Mouse (Mus musculus): ENCODE measurements at regions not wholly inside any gene's neighbourhood (a gene's known extent, or its start where the extent isn't known, plus 50 kb on each side); places are given as distances from the start of the nearest gene placed in this dataset.

GRCm38 (mm10) chr1:91611281-91611680, 70.9 kb downstream of the Asb1 start:
- no peak for DNase-seq (ENCODE audit: low spot score in 2 of 2)

DNA sequence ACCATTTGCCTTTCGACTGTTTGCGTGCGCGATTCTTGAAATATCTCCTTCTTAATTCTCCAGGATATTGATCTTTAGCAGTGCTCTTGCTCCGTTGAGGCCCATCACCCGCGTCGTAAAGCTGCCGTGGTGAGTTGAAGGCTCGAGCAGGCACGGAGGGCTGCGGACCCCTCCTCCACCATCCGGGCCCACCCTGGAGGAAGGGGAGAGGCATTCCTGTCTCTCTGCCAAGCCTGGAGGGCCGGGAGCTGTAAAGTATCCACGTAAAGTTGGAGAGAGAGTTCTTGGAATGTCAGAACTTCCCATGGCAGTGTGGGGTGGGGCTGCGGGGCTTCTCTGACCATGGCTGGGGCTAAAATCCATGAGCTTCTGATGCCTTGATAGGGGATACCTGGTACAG, 71.3 kb downstream of the Asb1 start:
- DNase-seq (ENCODE audit: low spot score in 2 of 2) = no peak

DNA sequence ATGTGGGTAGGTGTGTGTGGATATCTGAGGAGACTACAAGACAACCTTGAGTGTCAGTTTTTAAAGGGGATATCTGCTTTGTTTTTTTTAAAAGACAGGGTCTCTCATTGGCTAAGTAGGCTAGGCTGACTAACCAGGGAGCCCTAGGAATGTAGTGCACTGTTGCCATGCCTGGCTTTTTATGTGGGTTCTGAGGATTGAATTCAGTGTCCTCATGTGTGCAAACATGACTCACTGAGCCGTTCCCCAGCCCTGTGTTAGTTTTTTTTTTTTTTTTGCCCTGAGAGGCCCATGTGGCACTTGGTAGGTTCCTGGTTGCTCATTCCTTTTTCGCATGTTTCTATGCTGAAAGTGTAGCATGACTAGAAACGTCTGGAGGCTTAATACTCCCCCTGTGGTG, 72.6 kb downstream of the Asb1 start:
- DNase-seq (ENCODE audit: low spot score in 2 of 2) = no peak

- no peak for DNase-seq (ENCODE audit: low spot score in 2 of 2)
These were observed 75.1 kb downstream of the Asb1 start for GRCm38 (mm10) chr1:91615396-91615795.

DNA sequence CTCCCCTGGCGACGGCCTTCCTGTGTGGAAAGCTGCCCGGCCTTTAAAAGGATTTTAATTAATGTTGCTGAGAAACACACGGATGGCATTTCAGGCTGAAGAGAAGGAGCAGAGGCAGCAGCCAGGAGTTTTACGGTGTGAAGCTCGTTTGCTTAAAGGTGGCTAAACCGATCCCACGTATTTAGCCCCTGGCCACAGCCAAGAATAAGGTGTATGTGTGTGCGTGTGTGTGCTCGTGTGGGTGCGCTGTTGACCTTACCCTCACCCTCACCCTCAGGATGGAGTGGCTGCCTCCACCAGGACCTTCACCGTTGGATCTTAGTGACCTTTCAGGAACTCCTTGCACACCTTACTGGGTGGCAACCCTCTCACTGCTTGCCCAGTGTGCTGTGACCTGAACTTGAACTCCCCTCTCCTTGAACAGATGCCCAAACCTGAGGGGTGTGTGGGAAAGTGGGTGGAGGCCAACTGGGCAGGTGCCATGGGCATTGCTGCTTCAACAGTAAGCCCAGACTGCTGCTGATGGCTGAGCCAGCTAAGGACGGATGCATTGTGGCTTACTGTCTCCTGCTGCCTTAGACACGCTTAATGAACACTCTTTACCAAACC, 78.3 kb downstream of the Asb1 start:
- no peak for DNase-seq (ENCODE audit: low spot score in 2 of 2)

DNA sequence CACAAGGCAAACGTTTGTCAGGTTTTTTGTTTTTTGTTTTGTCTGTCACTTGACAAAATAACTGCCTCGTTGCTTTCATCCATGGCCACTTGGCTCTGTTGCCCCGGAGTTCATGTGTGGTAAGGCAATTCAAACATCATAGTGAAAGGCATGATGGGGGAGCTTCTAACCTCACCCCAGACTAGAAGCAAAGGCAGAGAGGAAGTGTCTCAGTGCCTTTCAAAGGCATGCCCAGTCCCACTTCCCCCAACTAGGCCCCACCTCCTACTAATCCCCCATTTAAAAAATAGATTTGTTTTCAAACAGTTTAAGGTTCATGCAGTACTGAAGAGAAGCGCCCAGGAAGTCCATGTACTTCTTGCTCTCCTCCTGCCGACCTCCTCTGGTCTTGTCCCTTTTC, 80.8 kb downstream of the Asb1 start:
- no peak for DNase-seq (ENCODE audit: low spot score in 2 of 2)

DNA sequence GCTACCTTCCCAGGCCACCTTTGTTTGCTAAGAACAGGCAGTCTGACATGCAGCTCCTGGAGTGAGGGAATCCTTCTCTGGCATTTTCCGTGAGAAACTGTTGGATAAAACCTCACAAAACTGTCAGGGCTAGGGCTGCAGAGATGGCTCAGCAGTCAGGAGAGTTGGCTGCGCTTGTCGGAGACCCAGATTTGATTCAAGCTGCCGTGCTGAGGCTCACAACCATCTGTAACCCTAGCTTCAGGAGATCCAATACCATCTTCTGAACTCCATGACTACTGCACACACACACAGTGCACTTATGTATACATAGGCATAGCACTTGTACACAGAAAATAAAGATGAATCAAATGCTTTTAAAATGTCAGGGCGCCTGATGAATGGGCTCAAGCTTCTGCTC, 82.5 kb downstream of the Asb1 start:
- DNase-seq (ENCODE audit: low spot score in 2 of 2) = no peak

DNA sequence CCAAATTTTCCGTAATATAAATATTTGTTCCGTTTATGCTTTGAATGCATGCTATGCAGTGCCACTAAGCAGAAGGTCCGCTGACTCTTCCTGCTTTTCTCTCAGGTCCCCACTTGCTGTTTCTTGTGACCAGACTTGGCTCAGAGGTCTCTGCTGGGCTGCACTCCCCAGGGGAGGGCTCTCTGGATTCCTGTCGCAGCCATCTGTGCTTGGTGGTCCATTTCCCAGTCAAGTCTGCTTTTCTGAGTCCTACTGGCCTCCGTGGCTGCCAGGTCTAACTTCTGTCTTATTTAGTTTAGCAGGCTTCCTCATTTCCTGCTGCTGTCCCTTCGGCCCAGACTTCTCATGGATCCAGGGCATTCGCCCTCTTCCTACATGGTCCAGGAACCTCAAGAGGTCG, 83.7 kb downstream of the Asb1 start:
- DNase-seq (ENCODE audit: low spot score in 2 of 2) = no peak

DNA sequence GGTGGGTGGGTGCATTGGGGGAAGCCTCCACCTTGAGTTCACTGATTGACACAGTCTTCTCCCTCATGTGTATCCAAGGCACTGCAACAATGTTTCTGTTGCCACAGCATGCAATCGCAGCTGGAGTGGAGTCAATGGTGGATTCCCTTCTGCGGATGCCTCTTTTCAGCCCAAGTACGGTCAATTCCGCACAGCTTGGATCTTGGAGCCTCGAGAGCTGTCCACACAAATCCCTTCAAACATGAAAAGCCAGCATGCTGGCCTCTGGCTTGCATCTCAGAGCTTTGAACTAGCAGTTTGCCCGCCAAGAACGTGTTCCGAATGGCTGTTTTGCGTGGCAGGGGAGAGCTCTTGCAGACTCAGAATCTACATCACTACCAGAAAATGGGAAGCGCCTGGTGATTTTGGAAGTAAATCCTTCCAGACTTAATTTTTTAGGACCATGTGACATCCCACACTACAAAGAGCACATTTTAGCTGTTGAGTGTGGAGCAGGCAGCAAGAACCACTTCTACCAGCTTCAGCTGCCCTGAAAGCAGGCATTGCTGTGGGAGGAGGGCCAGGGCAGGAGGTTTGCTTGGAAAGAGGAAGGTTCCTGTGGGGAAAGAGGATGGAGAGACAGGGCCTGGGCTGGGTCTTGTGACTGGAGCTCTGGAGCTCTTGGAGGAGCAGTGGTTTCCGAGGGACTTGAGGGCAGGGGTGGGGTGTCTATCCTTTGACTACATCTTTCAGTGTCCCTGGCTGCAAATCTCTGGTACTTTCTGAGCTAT, 84.4 kb downstream of the Asb1 start:
- no peak for DNase-seq (ENCODE audit: low spot score in 2 of 2)

DNA sequence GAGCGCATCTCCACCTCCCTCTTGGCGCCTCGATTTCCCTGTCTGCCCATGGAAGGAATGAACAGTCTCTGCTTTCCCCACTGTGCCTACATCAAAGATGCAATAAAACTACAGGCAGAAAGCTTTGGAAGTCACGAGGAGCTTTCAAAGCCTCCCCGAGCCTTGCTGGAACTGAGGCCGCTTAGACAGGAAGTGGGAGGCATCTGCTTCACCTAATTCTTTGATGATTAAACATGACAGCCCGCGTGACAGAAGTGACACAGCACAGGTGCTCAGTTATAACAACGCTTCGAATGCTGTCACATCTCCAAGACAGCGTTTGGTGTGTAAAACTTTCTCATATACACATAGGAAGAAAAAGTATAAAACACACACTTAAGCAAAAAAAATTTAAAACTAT, 85.7 kb downstream of the Asb1 start:
- no peak for DNase-seq (ENCODE audit: low spot score in 2 of 2)

GRCm38 (mm10) chr1:91630206-91630605, 89.9 kb downstream of the Asb1 start:
- DNase-seq (ENCODE audit: low spot score in 2 of 2) = no peak

DNA sequence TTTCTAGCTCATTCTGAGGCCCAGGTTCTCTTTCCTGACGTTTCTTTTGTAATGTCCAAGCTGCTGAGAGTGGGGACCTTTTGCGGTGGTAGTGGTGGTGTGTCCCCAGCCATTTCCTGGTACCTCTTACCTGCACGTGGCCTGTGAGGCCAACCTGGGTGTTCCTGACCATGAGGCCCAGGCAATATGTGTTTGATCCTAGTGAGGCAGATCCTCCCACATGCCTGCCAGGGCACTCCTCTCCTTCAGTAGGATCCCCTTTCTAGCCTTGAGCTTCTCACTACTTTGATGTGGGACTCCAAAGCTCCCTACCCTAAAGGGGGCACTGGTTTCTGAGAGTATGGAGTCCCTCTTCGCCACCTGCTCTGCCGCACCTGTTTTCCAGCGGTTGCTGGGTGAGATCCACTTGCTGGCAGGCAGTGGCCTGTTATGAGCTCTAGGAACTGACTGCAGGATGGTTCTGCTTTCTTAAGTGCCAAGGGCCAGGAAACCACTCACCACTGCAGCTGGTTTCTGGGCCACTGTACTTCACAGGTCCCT, 90.6 kb downstream of the Asb1 start:
- no peak for DNase-seq (ENCODE audit: low spot score in 2 of 2)

DNA sequence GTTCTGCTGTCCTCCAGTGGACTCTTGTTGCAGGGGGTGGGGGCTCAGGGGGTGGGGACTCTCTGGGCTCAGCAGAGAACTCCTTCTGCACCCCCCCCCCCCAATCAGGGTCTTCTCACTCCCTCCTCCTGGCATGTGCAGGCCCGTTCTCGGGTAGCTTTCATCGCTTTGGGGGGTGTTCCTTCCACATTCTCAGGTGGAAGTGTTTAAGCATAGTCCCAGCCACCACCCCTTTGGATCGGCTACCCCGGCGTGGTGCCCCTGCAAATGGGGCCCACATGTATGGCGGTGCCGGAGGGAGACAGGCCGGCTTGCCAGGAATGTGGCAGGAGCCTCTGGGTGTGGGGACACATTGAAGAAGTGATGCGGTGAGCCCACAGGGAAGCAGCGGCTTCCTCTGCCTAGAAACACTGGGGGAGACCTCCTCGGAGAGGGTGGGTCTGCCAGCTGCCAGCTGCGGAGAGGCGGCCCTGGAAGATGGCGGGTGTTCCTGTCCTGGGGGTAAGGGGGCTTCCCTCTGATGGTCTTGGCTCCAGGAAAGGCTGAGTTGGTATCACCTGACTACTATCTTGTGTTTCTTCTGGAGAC, 92.7 kb downstream of the Asb1 start:
- no peak for DNase-seq (ENCODE audit: low spot score in 2 of 2)

- no peak for DNase-seq (ENCODE audit: low spot score in 2 of 2)
These were observed 96.2 kb downstream of the Asb1 start for GRCm38 (mm10) chr1:91636571-91636970.

GRCm38 (mm10) chr1:91640551-91640950, 100.2 kb downstream of the Asb1 start:
- peak in 1 of 2 experiments; percentile 38 for DNase-seq (ENCODE audit: low spot score in 2 of 2)

DNA sequence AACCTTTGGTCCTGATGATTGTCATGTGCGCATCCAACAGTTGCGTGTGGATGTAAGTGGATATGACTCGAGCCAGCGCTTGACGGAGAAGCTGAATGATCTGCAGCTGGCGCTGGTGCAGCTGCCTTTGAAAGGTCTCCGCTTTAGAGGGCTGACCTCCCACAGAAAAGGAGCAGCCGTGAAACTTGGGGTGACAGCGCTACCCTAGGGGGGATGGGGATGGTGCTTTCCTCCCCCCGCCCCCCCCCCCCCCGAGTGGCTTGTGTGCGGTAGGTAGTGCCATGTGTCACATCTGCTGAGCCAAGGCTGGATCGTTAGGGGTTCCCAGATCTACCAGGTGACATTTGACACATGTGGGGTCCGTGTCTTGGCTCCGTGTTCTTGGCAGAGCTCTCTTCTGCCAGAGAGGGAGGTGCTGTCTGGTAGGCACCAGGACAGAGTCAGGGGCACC, 118.7 kb downstream of the Asb1 start:
- DNase-seq (ENCODE audit: low spot score in 2 of 2) = no peak

GRCm38 (mm10) chr1:91659486-91659885, 119.1 kb downstream of the Asb1 start:
- peak in 1 of 2 experiments; percentile 9 for DNase-seq (ENCODE audit: low spot score in 2 of 2)

GRCm38 (mm10) chr1:91663289-91663688, 122.9 kb downstream of the Asb1 start:
- no peak for DNase-seq (ENCODE audit: low spot score in 2 of 2)

GRCm38 (mm10) chr1:91664622-91665021, 124.3 kb downstream of the Asb1 start:
- DNase-seq (ENCODE audit: low spot score in 2 of 2) = no peak

DNA sequence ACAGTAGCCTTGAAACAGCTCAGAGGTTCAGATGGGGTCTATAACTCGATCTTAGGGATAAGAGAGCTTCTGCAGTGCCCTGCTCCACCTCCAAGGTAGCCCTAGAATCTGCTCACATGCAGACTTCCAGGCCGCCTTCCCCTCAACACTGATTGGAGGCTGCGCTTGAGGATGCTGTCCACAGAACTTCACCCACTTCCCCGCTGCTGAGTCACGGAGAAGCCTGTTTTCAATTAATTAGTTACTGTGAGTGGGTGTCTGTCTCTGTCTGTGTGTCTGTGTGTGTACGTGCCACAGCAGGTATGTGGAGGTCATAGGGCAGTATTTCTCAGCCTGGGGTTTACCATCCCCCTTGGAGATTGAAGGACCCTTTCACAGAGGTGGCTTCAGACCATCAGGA, 128.2 kb downstream of the Asb1 start:
- DNase-seq (ENCODE audit: low spot score in 2 of 2) = no peak

GRCm38 (mm10) chr1:91670980-91671379, 130.3 kb upstream of the Twist2 start:
- DNase-seq (ENCODE audit: low spot score in 2 of 2) = peak in 1 of 2 experiments; percentile 16

DNA sequence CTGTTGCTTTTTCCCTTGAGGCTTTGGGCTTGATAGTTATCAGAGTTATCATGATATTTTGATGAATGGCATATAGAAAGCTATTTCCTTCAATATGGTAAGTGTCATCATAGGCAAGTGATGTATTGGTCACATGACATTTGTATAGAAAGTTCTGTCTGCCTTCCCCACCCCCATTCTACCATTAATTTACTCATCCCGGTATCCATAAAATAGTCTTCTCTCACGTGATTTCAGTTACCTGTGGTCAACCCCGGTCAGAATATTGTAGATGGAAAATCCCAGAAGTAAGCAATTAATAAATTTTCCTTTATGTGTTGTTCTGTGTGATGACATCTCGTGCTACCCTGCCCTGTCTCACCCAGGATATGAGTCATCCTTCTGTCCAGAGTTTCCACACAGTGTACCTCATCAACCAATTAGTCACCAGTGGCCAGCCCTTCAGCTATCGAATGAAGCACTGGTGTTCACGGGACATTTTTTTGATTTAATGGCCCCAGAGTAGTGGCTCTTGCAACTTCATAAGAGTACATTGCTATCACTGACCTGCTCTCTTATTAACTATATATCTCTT, 127.1 kb upstream of the Twist2 start:
- DNase-seq (ENCODE audit: low spot score in 2 of 2) = no peak

Measured in adrenal gland, adult 18-20 months (tissue).